7 mouse cellular contexts compared by ENCODE assay signal in genomic region chr1:57436408-57436807, GRCm38 (mm10). TPM values are rescaled to one million over a fixed set of nuclear protein-coding genes. Genes with fewer than 3 reads are reported as not detected.
DNase-seq lines count a peak whose midpoint lies in the region; ATAC-seq lines count a peak whose summit lies in the region.

No protein-coding gene starts in this region.

- peak overlapping the region; percentile 53 for H3K4me2 ChIP-seq in intestine, embryonic 14.5 days (ENCODE audit: low read length)
- H3K4me2 ChIP-seq in liver, embryonic 16.5 days (ENCODE audit: low read depth, low read length) = peak overlapping the region; percentile 35
- peak overlapping the region; percentile 39 for H3K4me2 ChIP-seq in stomach, embryonic 14.5 days (replicated peaks; ENCODE audit: low read depth, low read length)

- H3K9me3 ChIP-seq in intestine, embryonic 14.5 days (ENCODE audit: control insufficient read depth, low read length) = no peaks in the 10 kb centered on the region
- no peaks in the 10 kb centered on the region for H3K9me3 ChIP-seq in liver, embryonic 16.5 days (replicated peaks; ENCODE audit: control insufficient read depth, low read length)
- no peaks in the 10 kb centered on the region for H3K9me3 ChIP-seq in stomach, embryonic 14.5 days (ENCODE audit: control insufficient read depth, low read depth, low read length)

- H3K27ac ChIP-seq in intestine, embryonic 14.5 days (ENCODE audit: low read depth) = peak overlapping the region; percentile 77
- H3K27ac ChIP-seq in liver, embryonic 16.5 days (ENCODE audit: low read length) = no peak overlapping the region
- H3K27ac ChIP-seq in stomach, embryonic 14.5 days (ENCODE audit: low read length) = peak overlapping the region; percentile 77

- H3K4me1 ChIP-seq in intestine, embryonic 14.5 days (replicated peaks; ENCODE audit: control insufficient read depth, insufficient read depth, low read length) = no peaks in the 10 kb centered on the region; the same call in 1 of the 2 replicates
- H3K4me1 ChIP-seq in liver, embryonic 16.5 days (ENCODE audit: control insufficient read depth, low read depth, low read length) = peaks cover 2% of the 10 kb centered on the region; the same call in 1 of the 2 replicates
- H3K4me1 ChIP-seq in stomach, embryonic 14.5 days (ENCODE audit: control insufficient read depth, insufficient read depth, low read length) = peaks cover 4% of the 10 kb centered on the region; the same call in 1 of the 2 replicates

- ATAC-seq in activated CD4-positive, CD25-positive, alpha-beta regulatory T cell, adult 4 months = peak; percentile 68
- ATAC-seq in intestine, embryonic 14.5 days (replicated peaks; ENCODE audit: low FRiP score, low TSS enrichment, low read depth) = no peak
- ATAC-seq in liver, embryonic 16.5 days (ENCODE audit: low read depth) = peak; percentile 66
- peak; percentile 69; the same call in 1 of the 2 replicates for ATAC-seq in stomach, embryonic 14.5 days (ENCODE audit: insufficient number of reproducible peaks, insufficient read depth, low FRiP score, low read depth)

- peak; percentile 10 to 48 for DNase-seq in CD8-positive naive resting alpha-beta T cell, adult 2 months (ENCODE audit: low read depth in 2 of 2, low spot score in 2 of 2)
- DNase-seq in gastrocnemius, postnatal 10 days = peak; percentile 62
- peak; percentile 60 for DNase-seq in intestine, embryonic 14.5 days (ENCODE audit: low spot score)
- no peak for DNase-seq in right cerebral cortex, adult 2 months (ENCODE audit: low spot score in 2 of 2)

- peak overlapping the region; percentile 26 for H3K4me3 ChIP-seq in intestine, embryonic 14.5 days (ENCODE audit: low read depth, low read length)
- H3K4me3 ChIP-seq in liver, embryonic 16.5 days (ENCODE audit: low read depth, low read length) = peak overlapping the region; percentile 6; the same call in 1 of the 2 replicates
- peak overlapping the region; percentile 15 for H3K4me3 ChIP-seq in stomach, embryonic 14.5 days (ENCODE audit: low read depth, low read length)

- H3K36me3 ChIP-seq in intestine, embryonic 14.5 days (ENCODE audit: control insufficient read depth, insufficient read depth, low read length) = no peaks in the 10 kb centered on the region
- H3K36me3 ChIP-seq in liver, embryonic 16.5 days (ENCODE audit: control insufficient read depth, insufficient read depth) = no peaks in the 10 kb centered on the region
- no peaks in the 10 kb centered on the region for H3K36me3 ChIP-seq in stomach, embryonic 14.5 days (ENCODE audit: control insufficient read depth, insufficient read depth, low read length)

- 36% methylated on average over 9 of the region's 9 CpGs for WGBS in intestine, embryonic 14.5 days
- WGBS in liver, embryonic 16.5 days (ENCODE audit: insufficient replicate concordance) = 16% methylated on average over 9 of the region's 9 CpGs
- 29% methylated on average over 9 of the region's 9 CpGs for WGBS in stomach, embryonic 14.5 days

- H3K9ac ChIP-seq in intestine, embryonic 14.5 days (ENCODE audit: low read length) = peak overlapping the region; percentile 38
- H3K9ac ChIP-seq in liver, embryonic 16.5 days (ENCODE audit: low read depth, low read length) = no peak overlapping the region
- no peak overlapping the region for H3K9ac ChIP-seq in stomach, embryonic 14.5 days (replicated peaks; ENCODE audit: low read depth, low read length)

- H3K27me3 ChIP-seq in intestine, embryonic 14.5 days (replicated peaks; ENCODE audit: control insufficient read depth, insufficient read depth, low read length) = no peaks in the 10 kb centered on the region
- H3K27me3 ChIP-seq in liver, embryonic 16.5 days (ENCODE audit: control insufficient read depth, insufficient read depth, low read depth, low read length) = no peaks in the 10 kb centered on the region
- H3K27me3 ChIP-seq in stomach, embryonic 14.5 days (ENCODE audit: control insufficient read depth, insufficient read depth, low read length) = no peaks in the 10 kb centered on the region

RNA-seq across cellular contexts. Expression of gene Tyw5, which starts 29.5 kb away (rescaled TPM):
- polyA plus RNA-seq in activated CD4-positive, CD25-positive, alpha-beta regulatory T cell, adult 4 months (2017; shearing (Covaris generic)) = 10 to 100 TPM; 17.0 to 23.4 TPM
- 1 to 10 TPM; 6.0 to 6.9 TPM for total RNA-seq in gastrocnemius, postnatal 10 days (2021)
- 25.7 and 27.3 TPM in 2 replicates for polyA plus RNA-seq in intestine, embryonic 14.5 days (2014; fragmentation: Nextera tagmentation; extraction: Ambion mirVana)
- polyA plus RNA-seq in liver, embryonic 16.5 days (2015; fragmentation: Nextera tagmentation; extraction: Ambion mirVana) = 10.1 and 11.3 TPM in 2 replicates
- 25.8 and 31.5 TPM in 2 replicates for polyA plus RNA-seq in stomach, embryonic 14.5 days (2014; fragmentation: Nextera tagmentation; extraction: Ambion mirVana)

RNA-seq across cellular contexts. Expression of gene Maip1, which starts 30.3 kb away (rescaled TPM):
- polyA plus RNA-seq in activated CD4-positive, CD25-positive, alpha-beta regulatory T cell, adult 4 months (2017; shearing (Covaris generic)) = 10 to 100 TPM in 1 of 2 experiments, 1 to 10 TPM in 1; 9.5 to 10.4 TPM
- 1 to 10 TPM; 8.2 to 9.8 TPM for total RNA-seq in gastrocnemius, postnatal 10 days (2021)
- 17.8 and 18.1 TPM in 2 replicates for polyA plus RNA-seq in intestine, embryonic 14.5 days (2014; fragmentation: Nextera tagmentation; extraction: Ambion mirVana)
- 7.0 and 7.2 TPM in 2 replicates for polyA plus RNA-seq in liver, embryonic 16.5 days (2015; fragmentation: Nextera tagmentation; extraction: Ambion mirVana)
- polyA plus RNA-seq in stomach, embryonic 14.5 days (2014; fragmentation: Nextera tagmentation; extraction: Ambion mirVana) = 16.4 TPM in 2 replicates

RNA-seq across cellular contexts. Expression of gene 1700066M21Rik, which starts 59.0 kb away (rescaled TPM):
- 1 to 10 TPM; 3.9 to 4.3 TPM for polyA plus RNA-seq in activated CD4-positive, CD25-positive, alpha-beta regulatory T cell, adult 4 months (2017; shearing (Covaris generic))
- 1 to 10 TPM; 2.1 to 4.5 TPM for total RNA-seq in gastrocnemius, postnatal 10 days (2021)
- 11.6 and 13.4 TPM in 2 replicates for polyA plus RNA-seq in intestine, embryonic 14.5 days (2014; fragmentation: Nextera tagmentation; extraction: Ambion mirVana)
- 6.8 and 7.7 TPM in 2 replicates for polyA plus RNA-seq in liver, embryonic 16.5 days (2015; fragmentation: Nextera tagmentation; extraction: Ambion mirVana)
- 12.1 and 13.0 TPM in 2 replicates for polyA plus RNA-seq in stomach, embryonic 14.5 days (2014; fragmentation: Nextera tagmentation; extraction: Ambion mirVana)

Comparison
In these comparisons a context has a peak if more than half of its experiments do, and no peak if none do; other contexts are left out.
1. DNase-seq: peak in CD8-positive naive resting alpha-beta T cell, adult 2 months (2 of 2), gastrocnemius, postnatal 10 days (single experiment) and intestine, embryonic 14.5 days (single experiment); none in right cerebral cortex, adult 2 months (0 of 2).
2. Peak in every context shown above with its lines, with median percentiles within 50 percentile points of each other: H3K4me2 ChIP-seq and H3K4me3 ChIP-seq.